Mouse (Mus musculus): Measurements from ENCODE around the gene Acsl5. TPM values are rescaled to one million over a fixed set of nuclear protein-coding genes. Genes with fewer than 3 reads are reported as not detected.

Gene Acsl5
- total RNA-seq, 2 experiments from 2014 or later = 38.1 to 38.7 TPM

DNA sequence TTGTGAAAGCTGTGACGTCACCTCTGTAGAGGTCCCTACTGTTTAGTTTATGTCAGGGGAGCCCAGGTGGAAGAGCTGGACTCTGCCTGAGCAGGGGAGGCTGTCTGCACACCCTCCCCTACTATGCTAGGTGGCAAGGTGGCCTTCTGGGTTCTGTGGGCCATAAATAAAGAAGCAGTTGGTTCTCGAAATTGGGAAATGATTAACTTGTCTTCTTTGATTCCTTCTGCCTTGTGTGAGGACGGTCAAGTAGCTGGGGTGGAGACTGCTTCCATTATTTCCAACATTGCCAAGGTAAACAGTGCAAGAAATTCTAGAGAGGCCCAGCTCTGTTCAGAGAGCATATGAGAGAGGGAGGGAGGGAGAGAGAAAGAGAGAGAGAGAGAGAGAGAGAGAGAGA, 16.4 kb downstream of the Acsl5 start:
- intact Hi-C loops (cut with DNase I) = no loop called here
- no peak for DNase-seq (ENCODE audit: low spot score in 2 of 2)

- intact Hi-C loops (cut with DNase I) = no loop called here
- no peak for DNase-seq (ENCODE audit: low spot score in 2 of 2)
Measured at GRCm38 (mm10) chr19:55269051-55269450, 17.3 kb downstream of the Acsl5 start.

- intact Hi-C loops (cut with DNase I) = no loop called here
- no peak for DNase-seq (ENCODE audit: low spot score in 2 of 2)
Measured at GRCm38 (mm10) chr19:55271448-55271847, 19.7 kb downstream of the Acsl5 start.

DNA sequence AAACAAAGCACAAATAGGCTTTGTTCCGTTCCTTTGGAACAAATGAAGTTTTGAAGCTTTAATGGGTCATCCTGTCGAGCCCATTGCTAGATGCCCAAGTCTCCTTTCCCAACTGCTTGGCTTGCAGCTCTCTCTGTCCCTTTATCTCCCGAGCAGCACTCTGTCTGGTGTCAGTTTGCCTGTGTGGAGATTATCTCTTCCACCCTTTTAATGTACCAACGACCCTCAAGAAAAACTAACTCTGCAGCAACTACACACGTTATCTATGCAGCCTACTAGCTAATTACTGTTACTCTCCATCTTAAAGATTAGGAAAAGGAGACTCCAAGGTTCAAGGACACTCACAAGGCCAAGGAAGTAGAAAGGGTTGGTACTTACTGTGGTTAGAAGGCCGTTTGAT, 21.6 kb downstream of the Acsl5 start:
- intact Hi-C loops (cut with DNase I) = no loop called here
- no peak for DNase-seq (ENCODE audit: low spot score in 2 of 2)

- intact Hi-C loops (cut with DNase I) = no loop called here
- no peak for DNase-seq (ENCODE audit: low spot score in 2 of 2)
Measured at GRCm38 (mm10) chr19:55276100-55276499, 24.4 kb downstream of the Acsl5 start.

DNA sequence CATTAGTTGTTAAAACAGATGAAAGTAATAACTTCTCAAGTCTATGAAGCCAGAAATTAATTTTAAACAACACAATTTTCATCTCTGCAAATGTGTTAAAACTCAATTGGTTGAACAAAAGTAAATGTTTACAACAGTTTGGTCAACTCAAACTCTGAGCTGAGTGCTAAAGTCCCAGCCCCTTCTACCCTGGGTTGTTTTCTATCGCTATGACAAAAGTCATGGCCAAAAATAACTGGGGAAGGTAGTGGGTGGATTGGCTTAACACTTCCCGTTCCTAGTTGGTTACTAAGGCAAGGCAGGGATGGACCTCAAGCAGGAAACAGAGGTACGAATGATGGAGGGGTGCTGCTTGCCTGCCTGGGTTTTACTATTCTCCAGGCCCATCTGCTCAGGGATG, 25.0 kb downstream of the Acsl5 start:
- intact Hi-C loops (cut with DNase I) = no loop called here
- DNase-seq (ENCODE audit: low spot score in 2 of 2) = no peak

GRCm38 (mm10) chr19:55284093-55284492, 32.4 kb downstream of the Acsl5 start:
- no peak for DNase-seq (ENCODE audit: low spot score in 2 of 2)
- intact Hi-C loops (cut with DNase I) = no loop called here

DNA sequence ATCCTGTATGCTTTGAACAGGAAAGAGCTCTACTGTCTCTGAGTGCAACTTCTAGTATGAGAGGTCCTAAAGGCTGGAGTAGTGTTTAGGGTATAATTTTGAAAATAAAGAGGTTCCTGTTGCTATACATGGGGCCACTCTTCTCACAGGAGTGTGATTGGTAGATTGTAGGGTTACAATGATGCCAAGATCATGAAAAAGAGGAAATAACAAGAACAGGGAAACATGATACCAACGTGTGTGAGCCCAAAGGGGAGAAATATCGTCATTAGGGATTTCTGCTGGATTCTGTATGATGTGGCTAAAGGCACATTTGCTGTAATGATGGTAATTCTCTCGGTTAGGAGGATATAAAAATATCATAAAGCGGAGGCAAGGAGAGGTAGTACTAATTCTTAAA, 34.3 kb downstream of the Acsl5 start:
- no peak for DNase-seq (ENCODE audit: low spot score in 2 of 2)
- intact Hi-C loops (cut with DNase I) = no loop called here

DNA sequence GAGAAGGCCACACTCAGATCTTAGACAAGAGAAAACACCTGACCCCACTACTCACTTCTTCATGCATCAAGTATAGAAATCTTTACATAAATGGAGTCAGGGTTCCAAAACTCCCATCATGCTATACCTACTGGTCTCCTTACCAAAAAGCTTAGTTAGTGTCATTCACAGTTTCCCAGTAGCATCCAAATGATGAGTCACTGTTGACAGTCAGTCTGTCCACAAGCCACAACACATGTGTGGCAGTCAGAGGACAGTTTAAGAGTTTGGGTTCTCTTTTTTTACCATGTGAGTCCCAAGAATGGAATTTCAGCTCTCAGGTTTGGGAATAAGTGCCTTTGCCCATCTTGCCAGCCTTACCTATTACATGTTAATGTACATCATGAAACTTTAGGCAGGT, 37.2 kb downstream of the Acsl5 start:
- intact Hi-C loops (cut with DNase I) = no loop called here
- no peak for DNase-seq (ENCODE audit: low spot score in 2 of 2)

DNA sequence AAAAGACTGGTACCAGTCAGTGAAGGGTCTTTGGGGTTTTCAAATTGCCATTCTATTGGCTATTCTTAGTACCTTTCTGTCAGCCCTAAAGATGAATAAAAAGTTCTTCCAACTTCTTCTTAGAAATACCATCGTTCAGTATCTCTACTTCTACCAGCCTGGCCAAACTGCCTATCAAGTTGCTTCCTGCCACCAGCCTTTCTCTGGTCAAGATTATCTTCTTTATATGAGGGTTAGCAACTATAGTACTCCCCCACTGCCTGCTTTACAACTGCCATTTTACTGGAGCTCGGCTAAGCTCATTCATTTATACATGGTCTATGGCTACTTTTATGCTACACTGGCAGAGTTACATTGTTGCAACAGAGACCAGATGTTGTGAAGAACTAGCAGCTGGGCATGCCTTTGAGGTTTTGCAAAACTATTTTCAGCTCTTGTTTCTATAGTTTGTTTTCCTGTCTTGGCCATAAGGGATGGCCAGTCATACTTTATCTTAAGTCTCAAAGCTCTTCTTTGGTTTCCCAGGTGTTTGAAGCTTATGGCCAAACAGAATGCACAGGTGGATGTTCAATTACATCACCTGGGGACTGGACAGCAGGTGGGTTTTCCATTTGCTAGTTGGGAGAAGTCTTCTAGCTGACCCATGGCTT, 39.0 kb downstream of the Acsl5 start:
- no peak for DNase-seq (ENCODE audit: low spot score in 2 of 2)
- intact Hi-C loops (cut with DNase I) = no loop called here

DNA sequence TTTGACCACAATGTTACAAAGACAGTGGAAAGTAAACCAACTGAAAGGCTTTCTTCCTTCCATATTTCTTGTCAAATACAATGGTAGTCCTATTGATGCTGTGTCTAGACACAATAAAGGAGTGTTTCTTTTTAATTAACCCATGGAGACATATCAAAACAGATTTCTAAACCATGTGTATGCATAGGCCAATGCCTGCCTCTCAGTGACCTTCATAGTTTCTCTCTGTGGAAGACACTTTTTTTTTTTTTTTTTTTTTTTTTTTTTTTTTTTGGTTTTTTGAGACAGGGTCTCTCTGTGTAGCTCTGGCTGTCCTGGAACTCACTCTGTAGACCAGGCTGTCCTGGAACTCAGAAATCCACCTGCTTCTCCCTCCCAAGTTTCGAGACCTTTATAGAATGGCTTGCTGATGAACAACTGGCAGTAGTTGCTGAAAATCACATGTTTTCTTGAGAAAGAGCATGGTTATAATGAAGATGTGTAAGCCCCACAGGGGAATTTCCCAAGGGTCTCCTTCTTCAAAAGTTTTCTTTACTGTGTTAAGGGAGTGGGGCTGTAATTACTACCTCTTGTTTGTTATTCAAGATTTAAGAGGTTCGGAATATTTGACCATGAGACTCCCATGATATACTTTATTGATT, 40.6 kb downstream of the Acsl5 start:
- DNase-seq (ENCODE audit: low spot score in 2 of 2) = no peak
- intact Hi-C loops (cut with DNase I) = no loop called here

- intact Hi-C loops (cut with DNase I) = no loop called here
- no peak for DNase-seq (ENCODE audit: low spot score in 2 of 2)
Measured at GRCm38 (mm10) chr19:55293175-55293574, 41.4 kb downstream of the Acsl5 start.

GRCm38 (mm10) chr19:55295075-55295474, 43.3 kb downstream of the Acsl5 start:
- DNase-seq (ENCODE audit: low spot score in 2 of 2) = no peak
- intact Hi-C loops (cut with DNase I) = loop anchor here (5.0 kb wide), 1 partner anchor 213 kb away; no protein-coding TSS in a partner anchor

- DNase-seq (ENCODE audit: low spot score in 2 of 2) = no peak
- intact Hi-C loops (cut with DNase I) = loop anchor here (5.0 kb wide), 1 partner anchor 213 kb away; no protein-coding TSS in a partner anchor
Measured at GRCm38 (mm10) chr19:55295556-55295955, 43.8 kb downstream of the Acsl5 start.

DNA sequence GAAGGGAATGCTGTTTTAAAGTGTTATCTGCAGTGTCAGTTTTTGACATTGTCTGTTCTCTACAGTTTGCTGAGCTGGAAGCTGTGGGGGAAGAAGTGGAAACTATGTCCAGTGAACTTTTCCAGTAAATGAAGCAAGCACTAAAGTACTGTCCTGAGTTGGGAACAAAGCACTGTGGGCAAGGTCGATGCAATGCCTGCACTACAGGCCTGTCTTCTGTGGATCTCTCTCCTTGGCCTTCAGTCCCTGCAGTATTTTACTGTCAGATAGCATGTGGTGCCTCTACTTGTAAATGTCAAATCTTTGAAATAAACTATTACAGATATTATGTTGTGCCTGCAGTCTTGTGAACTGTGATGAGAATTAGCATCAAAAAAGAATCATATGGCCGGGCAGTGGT, 44.6 kb downstream of the Acsl5 start:
- intact Hi-C loops (cut with DNase I) = loop anchor here (5.0 kb wide), 1 partner anchor 214 kb away; no protein-coding TSS in a partner anchor
- DNase-seq (ENCODE audit: low spot score in 2 of 2) = no peak

DNA sequence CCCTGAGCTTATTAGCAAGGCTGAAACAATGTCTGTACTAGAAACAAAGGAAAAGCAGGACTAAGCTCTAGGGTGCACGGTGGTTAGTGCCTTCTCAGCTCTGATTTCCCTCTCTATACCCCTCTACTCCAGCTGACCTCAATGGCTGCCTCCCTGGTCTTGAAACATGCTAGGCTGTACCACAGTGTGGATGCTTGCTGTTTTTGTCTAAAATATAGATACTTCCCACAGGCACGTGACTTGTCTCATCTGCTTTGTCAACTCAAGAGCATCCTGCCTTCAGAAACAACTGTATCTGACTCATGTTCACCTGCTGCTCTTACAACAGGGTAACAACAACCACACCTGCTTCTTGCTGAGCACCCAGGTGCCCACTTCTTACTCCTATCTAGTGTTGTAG, 45.8 kb downstream of the Acsl5 start:
- intact Hi-C loops (cut with DNase I) = loop anchor here (5.0 kb wide), 1 partner anchor 215 kb away; no protein-coding TSS in a partner anchor
- no peak for DNase-seq (ENCODE audit: low spot score in 2 of 2)

- no peak for DNase-seq (ENCODE audit: low spot score in 2 of 2)
Measured at GRCm38 (mm10) chr19:55297961-55298360, 46.2 kb downstream of the Acsl5 start.

GRCm38 (mm10) chr19:55299378-55299777, 47.6 kb downstream of the Acsl5 start:
- no peak for DNase-seq (ENCODE audit: low spot score in 2 of 2)
- intact Hi-C loops (cut with DNase I) = loop anchor here (5.0 kb wide), 1 partner anchor 217 kb away; no protein-coding TSS in a partner anchor

More at GRCm38 (mm10) chr19:55297961-55298360, 46.2 kb downstream of the Acsl5 start:
- intact Hi-C loops (cut with DNase I) = loop anchor here (5.0 kb wide), 1 partner anchor 216 kb away; no protein-coding TSS in a partner anchor

DNA sequence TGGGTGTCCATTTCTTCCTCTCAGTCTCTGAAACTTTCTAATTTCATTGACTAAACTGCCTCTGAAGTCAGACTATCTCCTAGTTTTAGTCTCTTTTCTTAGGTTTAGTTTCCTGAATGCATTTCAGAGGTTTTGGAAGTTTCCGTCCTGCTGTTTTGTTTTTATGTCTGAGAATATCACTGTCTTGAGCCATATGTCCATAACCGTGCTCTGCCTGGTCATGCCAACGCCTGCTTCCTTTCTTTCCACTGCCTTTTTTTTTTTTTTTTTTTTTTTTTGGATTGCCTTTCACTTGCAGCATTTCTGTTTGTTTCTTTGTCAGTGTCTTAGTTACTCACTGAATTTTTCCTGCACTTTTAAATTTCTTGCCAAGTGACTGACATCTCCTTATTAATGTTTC, 48.8 kb downstream of the Acsl5 start:
- intact Hi-C loops (cut with DNase I) = no loop called here

DNA sequence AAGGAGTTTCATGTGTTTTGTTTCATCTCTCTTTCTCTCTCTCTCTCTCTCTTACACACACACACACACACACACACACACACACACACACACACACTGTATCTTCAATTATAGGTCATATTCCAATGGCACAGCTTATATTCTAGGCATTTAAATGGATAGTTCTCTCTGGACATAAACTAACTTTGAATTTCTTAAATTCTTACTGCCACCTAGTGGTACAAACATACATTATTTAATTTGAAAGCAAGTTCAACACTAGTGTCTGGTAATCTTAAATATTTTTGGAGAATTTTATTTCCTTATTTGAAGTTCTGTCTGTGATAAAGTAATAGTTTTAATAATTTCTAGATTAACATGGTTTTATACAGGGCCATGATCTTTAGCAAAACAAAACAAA, 53.3 kb downstream of the Acsl5 start:
- no peak for DNase-seq (ENCODE audit: low spot score in 2 of 2)
- intact Hi-C loops (cut with DNase I) = loop anchor here (2.0 kb wide), 1 partner anchor 86 kb away; no protein-coding TSS in a partner anchor

More for the DNA sequence above, 48.8 kb downstream of the Acsl5 start:
- DNase-seq (ENCODE audit: low spot score in 2 of 2) = no peak

- intact Hi-C loops (cut with DNase I) = no loop called here
- DNase-seq (ENCODE audit: low spot score in 2 of 2) = no peak
Measured at GRCm38 (mm10) chr19:55311874-55312273, 60.1 kb downstream of the Acsl5 start.
